15 mouse cellular contexts compared by ENCODE assay signal in genomic region chr5:25652435-25652834, GRCm38 (mm10). TPM values are rescaled to one million over a fixed set of nuclear protein-coding genes. Genes with fewer than 3 reads are reported as not detected.
DNase-seq lines count a peak whose midpoint lies in the region; ATAC-seq and TF ChIP-seq lines count a peak whose summit lies in the region.
"Had no signal": no experiment of that assay in that cellular context is flagged by ENCODE, and none has a peak within 500 bp of the region (broad histone marks: within the 10 kb centered on the region; RNA-seq: fewer than 3 reads in every experiment).

No protein-coding gene starts in this region.

- no peak overlapping the region for H3K4me2 ChIP-seq in hindbrain, postnatal 0 days (ENCODE audit: low read depth, low read length)
- no peak overlapping the region for H3K4me2 ChIP-seq in hindbrain, embryonic 14.5 days (replicated peaks)
- no peak overlapping the region for H3K4me2 ChIP-seq in forebrain, embryonic 16.5 days (ENCODE audit: low read length)
- H3K4me2 ChIP-seq: liver, embryonic 15.5 days had no signal

- no peaks in the 10 kb centered on the region for H3K36me3 ChIP-seq in hindbrain, postnatal 0 days (ENCODE audit: insufficient read depth, low read length)
- H3K36me3 ChIP-seq in hindbrain, embryonic 14.5 days (replicated peaks; ENCODE audit: control insufficient read depth, insufficient read depth), result no peaks in the 10 kb centered on the region
- H3K36me3 ChIP-seq in forebrain, embryonic 16.5 days (ENCODE audit: control insufficient read depth, insufficient read depth), result no peaks in the 10 kb centered on the region
- H3K36me3 ChIP-seq: liver, embryonic 15.5 days had no signal

- no peak for ATAC-seq in hindbrain, postnatal 0 days
- no peak for ATAC-seq in hindbrain, embryonic 14.5 days (ENCODE audit: low FRiP score)
- peak; percentile 91 for ATAC-seq in forebrain, embryonic 16.5 days

- 56% methylated on average over 7 of the region's 7 CpGs for WGBS in hindbrain, postnatal 0 days
- WGBS in hindbrain, embryonic 14.5 days, result 82% methylated on average over 7 of the region's 7 CpGs
- 21% methylated on average over 7 of the region's 7 CpGs for WGBS in forebrain, embryonic 16.5 days

- no peak overlapping the region for H3K9ac ChIP-seq in hindbrain, postnatal 0 days (replicated peaks; ENCODE audit: low read length)
- H3K9ac ChIP-seq in hindbrain, embryonic 14.5 days, result no peak overlapping the region
- no peak overlapping the region for H3K9ac ChIP-seq in forebrain, embryonic 16.5 days (replicated peaks; ENCODE audit: low read depth, low read length)
- H3K9ac ChIP-seq: liver, embryonic 15.5 days had no signal

- peak; percentile 39 for DNase-seq in hindbrain, postnatal 0 days (ENCODE audit: low spot score)
- DNase-seq in hindbrain, embryonic 14.5 days (ENCODE audit: low spot score), result no peak
- DNase-seq in layer of hippocampus, postnatal 10 days (ENCODE audit: low spot score in 2 of 2), result peak; percentile 73 to 78
- DNase-seq in right cerebral cortex, postnatal 25 days, result peak; percentile 8
- DNase-seq in neural tube, embryonic 10.5 days (ENCODE audit: extremely low spot score, low spot score), result no peak
- DNase-seq in adrenal gland, adult 18-20 months (ENCODE audit: low spot score in 2 of 2), result no peak
- no peak for DNase-seq in cerebellum, adult 9-11 months
- DNase-seq: adrenal gland, postnatal 10 days; cerebellum, adult 11 months; embryo, embryonic 11 days; kidney, adult 11 months had no signal

- no peaks in the 10 kb centered on the region for H3K9me3 ChIP-seq in hindbrain, postnatal 0 days (ENCODE audit: low read length)
- H3K9me3 ChIP-seq in hindbrain, embryonic 14.5 days (ENCODE audit: control insufficient read depth, low read length), result no peaks in the 10 kb centered on the region
- no peaks in the 10 kb centered on the region for H3K9me3 ChIP-seq in forebrain, embryonic 16.5 days (ENCODE audit: control insufficient read depth, low read length)
- H3K9me3 ChIP-seq: liver, embryonic 15.5 days had no signal

- no peak for TF ChIP-seq CTCF in hindbrain, postnatal 0 days (IDR thresholded peaks at IDR 0.05; ENCODE audit: low read depth)

- H3K4me3 ChIP-seq in hindbrain, postnatal 0 days (ENCODE audit: low read length), result no peak overlapping the region
- H3K4me3 ChIP-seq in hindbrain, embryonic 14.5 days (replicated peaks; ENCODE audit: low read length), result no peak overlapping the region
- H3K4me3 ChIP-seq in forebrain, embryonic 16.5 days (replicated peaks; ENCODE audit: low read length), result no peak overlapping the region
- H3K4me3 ChIP-seq: liver, embryonic 15.5 days; myocyte had no signal

- H3K27ac ChIP-seq in hindbrain, postnatal 0 days, result no peak overlapping the region
- H3K27ac ChIP-seq in hindbrain, embryonic 14.5 days, result no peak overlapping the region
- peak overlapping the region; percentile 65 for H3K27ac ChIP-seq in forebrain, embryonic 16.5 days (ENCODE audit: low read length)
- H3K27ac ChIP-seq: liver, embryonic 15.5 days; macrophage had no signal

- H3K27me3 ChIP-seq in hindbrain, postnatal 0 days (ENCODE audit: insufficient read depth, low read length), result no peaks in the 10 kb centered on the region
- no peaks in the 10 kb centered on the region for H3K27me3 ChIP-seq in hindbrain, embryonic 14.5 days (ENCODE audit: control insufficient read depth, insufficient read depth, low read length)
- no peaks in the 10 kb centered on the region for H3K27me3 ChIP-seq in forebrain, embryonic 16.5 days (replicated peaks; ENCODE audit: control insufficient read depth, insufficient read depth, low read length)
- H3K27me3 ChIP-seq: liver, embryonic 15.5 days had no signal

- peaks cover 3% of the 10 kb centered on the region for H3K4me1 ChIP-seq in hindbrain, postnatal 0 days (ENCODE audit: insufficient read depth, low read length)
- H3K4me1 ChIP-seq in hindbrain, embryonic 14.5 days (replicated peaks; ENCODE audit: control insufficient read depth, insufficient read depth, low read length), result peaks cover 7% of the 10 kb centered on the region; the same call in 1 of the 2 replicates
- H3K4me1 ChIP-seq in forebrain, embryonic 16.5 days (replicated peaks; ENCODE audit: control insufficient read depth, insufficient read depth, low read length), result peaks cover 27% of the 10 kb centered on the region
- H3K4me1 ChIP-seq: liver, embryonic 15.5 days had no signal

RNA-seq across cellular contexts. Expression of gene Xrcc2, which starts 53.2 kb away (rescaled TPM):
- 13.4 and 23.2 TPM in 2 replicates for total RNA-seq in hindbrain, postnatal 0 days (2014; rRNA removed)
- polyA plus RNA-seq in hindbrain, postnatal 0 days (2015; fragmentation: Nextera tagmentation; extraction: Ambion mirVana), result 5.5 and 5.7 TPM in 2 replicates
- polyA plus RNA-seq in hindbrain, embryonic 14.5 days (2014; fragmentation: Nextera tagmentation; extraction: Ambion mirVana), result 3.7 and 5.2 TPM in 2 replicates
- 5.4 and 5.6 TPM in 2 replicates for polyA plus RNA-seq in forebrain, embryonic 16.5 days (2015; fragmentation: Nextera tagmentation; extraction: Ambion mirVana)
- 1 to 10 TPM; 6.3 to 7.9 TPM for total RNA-seq in layer of hippocampus, postnatal 10 days (2021)
- 1 to 10 TPM; 2.7 to 4.7 TPM for total RNA-seq in adrenal gland, adult 18-20 months (2021)

Comparison
In these comparisons a context has a peak if more than half of its experiments do, and no peak if none do; other contexts are left out.
1. DNase-seq: peak in hindbrain, postnatal 0 days (single experiment), layer of hippocampus, postnatal 10 days (2 of 2) and right cerebral cortex, postnatal 25 days (single experiment); none in hindbrain, embryonic 14.5 days (single experiment), neural tube, embryonic 10.5 days (single experiment), adrenal gland, adult 18-20 months (0 of 2) and cerebellum, adult 9-11 months (single experiment).